18 mouse cellular contexts compared by ENCODE assay signal in the genomic region with DNA sequence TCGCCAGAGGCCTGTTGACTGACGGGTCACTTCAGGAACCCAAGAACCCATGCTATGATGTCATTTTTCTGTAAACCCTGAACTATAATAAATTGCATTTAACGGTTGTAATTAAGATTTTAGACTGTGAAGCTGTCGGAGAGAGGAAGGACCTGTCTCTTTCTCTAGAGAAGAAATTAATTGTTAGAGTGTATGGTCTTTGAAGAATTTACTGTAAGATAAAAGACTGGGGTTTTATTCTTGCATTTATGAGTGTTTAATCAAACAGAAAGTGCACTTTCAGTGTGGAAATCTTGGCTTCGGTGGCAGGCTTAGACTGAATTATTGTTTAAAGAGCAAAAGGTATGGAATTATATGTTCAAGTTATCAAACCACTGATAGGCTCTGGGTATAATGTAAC. TPM values are rescaled to one million over a fixed set of nuclear protein-coding genes. Genes with fewer than 3 reads are reported as not detected.
DNase-seq lines count a peak whose midpoint lies in the region; ATAC-seq and TF ChIP-seq lines count a peak whose summit lies in the region.
"Had no signal": no experiment of that assay in that cellular context is flagged by ENCODE, and none has a peak within 500 bp of the region (broad histone marks: within the 10 kb centered on the region; RNA-seq: fewer than 3 reads in every experiment).

No protein-coding gene starts in this region.

- TF ChIP-seq CTCF in kidney, postnatal 0 days (IDR thresholded peaks at IDR 0.05; ENCODE audit: low read depth): no peak

- H3K27ac ChIP-seq in kidney, postnatal 0 days: no peak overlapping the region
- no peak overlapping the region for H3K27ac ChIP-seq in midbrain, embryonic 11.5 days (ENCODE audit: low read depth, low read length)
- no peak overlapping the region for H3K27ac ChIP-seq in midbrain, embryonic 13.5 days

- H3K4me3 ChIP-seq in kidney, postnatal 0 days (replicated peaks; ENCODE audit: low read depth, low read length): no peak overlapping the region
- no peak overlapping the region for H3K4me3 ChIP-seq in midbrain, embryonic 11.5 days (ENCODE audit: low read depth, low read length)
- no peak overlapping the region for H3K4me3 ChIP-seq in midbrain, embryonic 13.5 days (replicated peaks)

- H3K4me2 ChIP-seq in kidney, postnatal 0 days (ENCODE audit: low read length): no peak overlapping the region
- H3K4me2 ChIP-seq in midbrain, embryonic 11.5 days: no peak overlapping the region
- no peak overlapping the region for H3K4me2 ChIP-seq in midbrain, embryonic 13.5 days (replicated peaks)

- no peak for ATAC-seq in kidney, postnatal 0 days (replicated peaks; ENCODE audit: low FRiP score, low read depth)
- ATAC-seq in midbrain, embryonic 11.5 days (ENCODE audit: low FRiP score): no peak
- ATAC-seq in midbrain, embryonic 13.5 days: no peak
- ATAC-seq: activated CD4-positive, CD25-positive, alpha-beta regulatory T cell, adult 4 months; CD4-positive, CD25-positive, alpha-beta regulatory T cell, adult 4 months; Patski had no signal

- H3K9me3 ChIP-seq in kidney, postnatal 0 days (replicated peaks; ENCODE audit: low read length): no peaks in the 10 kb centered on the region
- H3K9me3 ChIP-seq in midbrain, embryonic 11.5 days (ENCODE audit: control insufficient read depth, low read length): no peaks in the 10 kb centered on the region
- no peaks in the 10 kb centered on the region for H3K9me3 ChIP-seq in midbrain, embryonic 13.5 days

- no peak overlapping the region for H3K9ac ChIP-seq in kidney, postnatal 0 days (ENCODE audit: low read depth, low read length)
- H3K9ac ChIP-seq in midbrain, embryonic 11.5 days (ENCODE audit: low read length): no peak overlapping the region
- no peak overlapping the region for H3K9ac ChIP-seq in midbrain, embryonic 13.5 days (replicated peaks)

- no peaks in the 10 kb centered on the region for H3K36me3 ChIP-seq in kidney, postnatal 0 days (ENCODE audit: insufficient read depth, low read length)
- no peaks in the 10 kb centered on the region for H3K36me3 ChIP-seq in midbrain, embryonic 11.5 days (ENCODE audit: control insufficient read depth, insufficient read depth, low read length)
- H3K36me3 ChIP-seq in midbrain, embryonic 13.5 days: no peaks in the 10 kb centered on the region

- H3K27me3 ChIP-seq in kidney, postnatal 0 days (ENCODE audit: insufficient read depth, low read length): 0 out of 2 replicates have a peak, but pooled peaks cover 5% of the 10 kb centered on the region
- H3K27me3 ChIP-seq in midbrain, embryonic 11.5 days (ENCODE audit: control insufficient read depth, insufficient read depth, low read length): no peaks in the 10 kb centered on the region
- peaks cover 10% of the 10 kb centered on the region; the same call in 1 of the 2 replicates for H3K27me3 ChIP-seq in midbrain, embryonic 13.5 days
- H3K27me3 ChIP-seq: CH12.LX, Patski had no signal

- no peaks in the 10 kb centered on the region for H3K4me1 ChIP-seq in kidney, postnatal 0 days (replicated peaks; ENCODE audit: insufficient read depth, low read length)
- H3K4me1 ChIP-seq in midbrain, embryonic 11.5 days (ENCODE audit: control insufficient read depth, insufficient read depth, low read length): peaks cover 5% of the 10 kb centered on the region
- peaks cover 5% of the 10 kb centered on the region for H3K4me1 ChIP-seq in midbrain, embryonic 13.5 days (replicated peaks)

- DNase-seq in kidney, postnatal 0 days (ENCODE audit: low spot score): peak; percentile 61
- DNase-seq in kidney, adult 18-20 months: no peak
- DNase-seq in midbrain, embryonic 11.5 days (ENCODE audit: low spot score, missing footprints): peak; percentile 61
- DNase-seq: adrenal gland, adult 2 months; adrenal gland, adult 8-10 months; adrenal gland, postnatal 10 days; adrenal gland, postnatal 14 days; adrenal gland, postnatal 25 days; adrenal gland, postnatal 36 days; B cell, adult 2 months; cerebellum, adult 11 months; cerebellum, adult 11-12 months; cerebellum, adult 18-20 months had no signal

- WGBS in kidney, postnatal 0 days: 55% methylated on average over 5 of the region's 5 CpGs
- 92% methylated on average over 5 of the region's 5 CpGs for WGBS in midbrain, embryonic 11.5 days
- 84% methylated on average over 5 of the region's 5 CpGs for WGBS in midbrain, embryonic 13.5 days

RNA-seq across cellular contexts. Expression of a gene that starts 49.5 kb away (rescaled TPM):
- 5.5 and 5.7 TPM in 2 replicates for polyA plus RNA-seq in kidney, postnatal 0 days (2015; fragmentation: Nextera tagmentation; extraction: Ambion mirVana)
- 3.0 and 3.7 TPM in 2 replicates for polyA plus RNA-seq in midbrain, embryonic 11.5 days (2014; fragmentation: Nextera tagmentation; extraction: Ambion mirVana)
- 1.1 and 1.6 TPM in 2 replicates for polyA plus RNA-seq in midbrain, embryonic 13.5 days (2015; fragmentation: Nextera tagmentation; extraction: Ambion mirVana)
- polyA plus RNA-seq: Patski had no signal
